In genomic region chr6:119035361-119035760, GRCm38 (mm10) we compare ENCODE assay signal across 21 mouse cellular contexts.
A peak's percentile ranks its signal among the peaks of the same experiment; 100 is the strongest.
DNase-seq lines count a peak whose midpoint lies in the region; ATAC-seq and TF ChIP-seq lines count a peak whose summit lies in the region.
"Had no signal": no experiment of that assay in that cellular context is flagged by ENCODE, and none has a peak within 500 bp of the region (broad histone marks: within the 10 kb centered on the region; RNA-seq: fewer than 3 reads in every experiment).

No protein-coding gene starts in this region.

- H3K4me3 ChIP-seq in heart, embryonic 11.5 days (ENCODE audit: low read depth, low read length) = no peak overlapping the region
- H3K4me3 ChIP-seq in lung, postnatal 0 days (ENCODE audit: low read depth, low read length) = no peak overlapping the region
- no peak overlapping the region for H3K4me3 ChIP-seq in liver, embryonic 11.5 days (ENCODE audit: low read depth, low read length)
- H3K4me3 ChIP-seq: embryonic facial prominence, embryonic 15.5 days; erythroblast, embryonic 14.5 days; forebrain, embryonic 10.5 days; heart, adult 2 months; heart, embryonic 12.5 days; hindbrain, embryonic 10.5 days; intestine, embryonic 15.5 days had no signal

- peaks cover 30% of the 10 kb centered on the region for H3K4me1 ChIP-seq in heart, embryonic 11.5 days (ENCODE audit: control insufficient read depth, insufficient read depth, low read length)
- H3K4me1 ChIP-seq in lung, postnatal 0 days (ENCODE audit: insufficient read depth, low read depth, low read length) = peaks cover 5% of the 10 kb centered on the region; the same call in 1 of the 2 replicates
- H3K4me1 ChIP-seq in liver, embryonic 11.5 days (replicated peaks; ENCODE audit: control insufficient read depth, insufficient read depth, low read length) = no peaks in the 10 kb centered on the region

- H3K27me3 ChIP-seq in heart, embryonic 11.5 days (ENCODE audit: control insufficient read depth, insufficient read depth, low read length) = no peaks in the 10 kb centered on the region
- no peaks in the 10 kb centered on the region for H3K27me3 ChIP-seq in lung, postnatal 0 days (replicated peaks; ENCODE audit: insufficient read depth, low read length)
- no peaks in the 10 kb centered on the region for H3K27me3 ChIP-seq in liver, embryonic 11.5 days (replicated peaks; ENCODE audit: control insufficient read depth, insufficient read depth, low read length)
- H3K27me3 ChIP-seq: embryonic facial prominence, embryonic 15.5 days; heart, embryonic 12.5 days; intestine, embryonic 15.5 days had no signal

- no peaks in the 10 kb centered on the region for H3K9me3 ChIP-seq in heart, embryonic 11.5 days (replicated peaks; ENCODE audit: control insufficient read depth, low read length)
- H3K9me3 ChIP-seq in lung, postnatal 0 days (ENCODE audit: low read length) = no peaks in the 10 kb centered on the region
- H3K9me3 ChIP-seq in liver, embryonic 11.5 days (ENCODE audit: control insufficient read depth, low read length) = no peaks in the 10 kb centered on the region
- H3K9me3 ChIP-seq: embryonic facial prominence, embryonic 15.5 days; intestine, embryonic 15.5 days had no signal

- TF ChIP-seq EP300 in lung, postnatal 0 days (IDR thresholded peaks at IDR 0.05) = no peak

- no peak overlapping the region for H3K9ac ChIP-seq in heart, embryonic 11.5 days (ENCODE audit: low read depth, low read length)
- no peak overlapping the region for H3K9ac ChIP-seq in lung, postnatal 0 days (replicated peaks; ENCODE audit: low read depth)
- no peak overlapping the region for H3K9ac ChIP-seq in liver, embryonic 11.5 days (ENCODE audit: low read depth, low read length)
- H3K9ac ChIP-seq: embryonic facial prominence, embryonic 15.5 days; heart, embryonic 12.5 days; hindbrain, embryonic 14.5 days; intestine, embryonic 15.5 days had no signal

- no peaks in the 10 kb centered on the region; the same call in none of the 2 replicates for H3K36me3 ChIP-seq in heart, embryonic 11.5 days (ENCODE audit: control insufficient read depth, insufficient read depth, low read length)
- H3K36me3 ChIP-seq in lung, postnatal 0 days (ENCODE audit: insufficient read depth, low read length) = no peaks in the 10 kb centered on the region
- H3K36me3 ChIP-seq in liver, embryonic 11.5 days (ENCODE audit: control insufficient read depth, insufficient read depth, low read length) = no peaks in the 10 kb centered on the region
- H3K36me3 ChIP-seq: embryonic facial prominence, embryonic 15.5 days; forebrain, embryonic 10.5 days; hindbrain, embryonic 10.5 days; intestine, embryonic 15.5 days had no signal

- ATAC-seq in heart, embryonic 11.5 days (replicated peaks; ENCODE audit: insufficient number of reproducible peaks, low FRiP score, low TSS enrichment) = no peak
- ATAC-seq in lung, postnatal 0 days = no peak
- ATAC-seq in liver, embryonic 11.5 days (replicated peaks; ENCODE audit: low FRiP score) = no peak
- ATAC-seq: forebrain, embryonic 14.5 days; intestine, embryonic 15.5 days had no signal

- peak; percentile 46 to 79 for DNase-seq in adrenal gland, adult (ENCODE audit: inconsistent age in 2 of 2, low spot score in 1 of 2)
- DNase-seq in adrenal gland, adult 18-20 months (ENCODE audit: low spot score in 2 of 2) = no peak
- DNase-seq in heart, adult 11 months = peak; percentile 33
- peak; percentile 40 for DNase-seq in lung, postnatal 14 days
- DNase-seq in lung, postnatal 0 days (ENCODE audit: low spot score) = no peak
- peak; percentile 35 for DNase-seq in adrenal gland, postnatal 25 days
- DNase-seq in liver, embryonic 11.5 days (ENCODE audit: low spot score) = no peak
- DNase-seq: cerebellum, adult 2 months; cerebellum, postnatal 10 days; embryo, embryonic 11 days; gastrocnemius, postnatal 10 days had no signal

- 78% methylated on average over 6 of the region's 6 CpGs for WGBS in heart, embryonic 11.5 days (ENCODE audit: insufficient replicate concordance)
- WGBS in lung, postnatal 0 days = 36% methylated on average over 6 of the region's 6 CpGs
- WGBS in liver, embryonic 11.5 days = 78% methylated on average over 6 of the region's 6 CpGs

- H3K27ac ChIP-seq in heart, embryonic 11.5 days (ENCODE audit: low read depth, low read length) = no peak overlapping the region
- H3K27ac ChIP-seq in lung, postnatal 0 days (ENCODE audit: low read length) = no peak overlapping the region
- H3K27ac ChIP-seq in liver, embryonic 11.5 days (ENCODE audit: low read depth, low read length) = no peak overlapping the region
- H3K27ac ChIP-seq: embryonic facial prominence, embryonic 15.5 days; forebrain, embryonic 10.5 days; heart, adult 2 months; hindbrain, embryonic 10.5 days; hindbrain, embryonic 14.5 days; intestine, embryonic 15.5 days had no signal

- H3K4me2 ChIP-seq in heart, embryonic 11.5 days = no peak overlapping the region
- no peak overlapping the region for H3K4me2 ChIP-seq in lung, postnatal 0 days (replicated peaks; ENCODE audit: low read depth, low read length)
- H3K4me2 ChIP-seq in liver, embryonic 11.5 days = no peak overlapping the region
- H3K4me2 ChIP-seq: embryonic facial prominence, embryonic 15.5 days; heart, embryonic 12.5 days; hindbrain, embryonic 14.5 days; intestine, embryonic 15.5 days had no signal

- no peak for TF ChIP-seq CTCF in lung, postnatal 0 days (IDR thresholded peaks at IDR 0.05)

Comparison
In these comparisons a context has a peak if more than half of its experiments do, and no peak if none do; other contexts are left out.
1. DNase-seq: peak in adrenal gland, adult (2 of 2), heart, adult 11 months (single experiment), lung, postnatal 14 days (single experiment) and adrenal gland, postnatal 25 days (single experiment); none in adrenal gland, adult 18-20 months (0 of 2), lung, postnatal 0 days (single experiment) and liver, embryonic 11.5 days (single experiment).